ENCODE assay signal across 34 mouse cellular contexts in the genomic region with DNA sequence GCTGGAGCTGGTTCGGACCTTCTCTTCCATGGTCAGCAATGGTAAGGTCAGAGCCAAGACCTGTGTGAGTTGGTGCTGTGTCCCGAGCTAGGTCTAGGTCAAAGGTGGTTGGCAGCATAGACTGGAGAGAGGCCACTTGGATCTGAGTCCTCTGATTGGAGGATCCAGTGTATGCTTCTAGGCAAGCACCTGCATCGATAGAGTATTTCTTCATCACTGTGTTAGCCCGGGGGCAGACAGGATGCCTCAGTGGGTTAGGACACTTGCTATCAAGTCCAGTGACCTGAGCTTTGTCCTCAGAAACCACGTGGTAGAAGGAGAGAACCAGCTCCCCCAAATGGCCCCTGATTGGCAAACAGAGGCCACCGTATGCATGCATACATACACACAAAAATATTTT. TPM values are rescaled to one million over a fixed set of nuclear protein-coding genes. Genes with fewer than 3 reads are reported as not detected.
DNase-seq lines count a peak whose midpoint lies in the region; ATAC-seq and TF ChIP-seq lines count a peak whose summit lies in the region.
"Had no signal": no experiment of that assay in that cellular context is flagged by ENCODE, and none has a peak within 500 bp of the region (broad histone marks: within the 10 kb centered on the region; RNA-seq: fewer than 3 reads in every experiment).

No protein-coding gene starts in this region.

- no peak for TF ChIP-seq CTCF in liver, embryonic 14.5 days (IDR thresholded peaks at IDR 0.05; ENCODE audit: low read depth)
- TF ChIP-seq CTCF in liver, postnatal 0 days (IDR thresholded peaks at IDR 0.05; ENCODE audit: low read depth): no peak
- TF ChIP-seq CTCF in lung, postnatal 0 days (IDR thresholded peaks at IDR 0.05): no peak

- ATAC-seq in liver, embryonic 12.5 days: no peak
- no peak for ATAC-seq in liver, embryonic 11.5 days (replicated peaks; ENCODE audit: low FRiP score)
- peak; percentile 11; the same call in 1 of the 2 replicates for ATAC-seq in liver, embryonic 14.5 days (ENCODE audit: insufficient read depth)
- ATAC-seq in liver, postnatal 0 days: peak; percentile 96
- ATAC-seq in lung, postnatal 0 days: no peak
- ATAC-seq: forebrain, embryonic 13.5 days; forebrain, embryonic 16.5 days; hindbrain, embryonic 16.5 days; intestine, embryonic 15.5 days; Patski had no signal

- H3K4me3 ChIP-seq in liver, embryonic 12.5 days: no peak overlapping the region
- H3K4me3 ChIP-seq in liver, embryonic 11.5 days (ENCODE audit: low read depth, low read length): no peak overlapping the region
- no peak overlapping the region for H3K4me3 ChIP-seq in liver, embryonic 14.5 days (ENCODE audit: insufficient read depth in 1 of 2, low read depth in 2 of 2, low read length in 2 of 2)
- no peak overlapping the region for H3K4me3 ChIP-seq in liver, postnatal 0 days (ENCODE audit: low read depth, low read length)
- no peak overlapping the region for H3K4me3 ChIP-seq in lung, postnatal 0 days (ENCODE audit: low read depth, low read length)
- H3K4me3 ChIP-seq: embryonic facial prominence, embryonic 10.5 days; embryonic facial prominence, embryonic 13.5 days; erythroblast, embryonic 14.5 days; forebrain, embryonic 13.5 days; gastrocnemius, adult 2 months; heart, embryonic 12.5 days; heart, embryonic 15.5 days; hindbrain, embryonic 10.5 days; hindbrain, embryonic 13.5 days; intestine, embryonic 15.5 days had no signal

- peak overlapping the region; percentile 21 for H3K27ac ChIP-seq in liver, embryonic 12.5 days
- no peak overlapping the region for H3K27ac ChIP-seq in liver, embryonic 11.5 days (ENCODE audit: low read depth, low read length)
- H3K27ac ChIP-seq in liver, embryonic 14.5 days: no peak overlapping the region
- H3K27ac ChIP-seq in liver, postnatal 0 days (ENCODE audit: low read depth): peak overlapping the region; percentile 90
- H3K27ac ChIP-seq in lung, postnatal 0 days (ENCODE audit: low read length): no peak overlapping the region
- H3K27ac ChIP-seq: embryonic facial prominence, embryonic 10.5 days; embryonic facial prominence, embryonic 13.5 days; forebrain, embryonic 13.5 days; gastrocnemius, adult 2 months; heart, embryonic 15.5 days; hindbrain, embryonic 10.5 days; hindbrain, embryonic 13.5 days; intestine, embryonic 15.5 days had no signal

- H3K9ac ChIP-seq in liver, embryonic 12.5 days: no peak overlapping the region
- no peak overlapping the region for H3K9ac ChIP-seq in liver, embryonic 11.5 days (ENCODE audit: low read depth, low read length)
- no peak overlapping the region for H3K9ac ChIP-seq in liver, embryonic 14.5 days (replicated peaks)
- H3K9ac ChIP-seq in liver, postnatal 0 days (replicated peaks): no peak overlapping the region
- H3K9ac ChIP-seq in lung, postnatal 0 days (replicated peaks; ENCODE audit: low read depth): no peak overlapping the region
- H3K9ac ChIP-seq: embryonic facial prominence, embryonic 13.5 days; forebrain, embryonic 13.5 days; heart, embryonic 12.5 days; heart, embryonic 15.5 days; hindbrain, embryonic 13.5 days; intestine, embryonic 15.5 days had no signal

- H3K9me3 ChIP-seq in liver, embryonic 12.5 days (replicated peaks): no peaks in the 10 kb centered on the region
- no peaks in the 10 kb centered on the region for H3K9me3 ChIP-seq in liver, embryonic 11.5 days (ENCODE audit: control insufficient read depth, low read length)
- H3K9me3 ChIP-seq in liver, embryonic 14.5 days (ENCODE audit: control insufficient read depth, low read length): no peaks in the 10 kb centered on the region
- no peaks in the 10 kb centered on the region for H3K9me3 ChIP-seq in liver, postnatal 0 days (ENCODE audit: low read length)
- H3K9me3 ChIP-seq in lung, postnatal 0 days (ENCODE audit: low read length): no peaks in the 10 kb centered on the region
- H3K9me3 ChIP-seq: embryonic facial prominence, embryonic 10.5 days; embryonic facial prominence, embryonic 13.5 days; forebrain, embryonic 13.5 days; heart, embryonic 12.5 days; heart, embryonic 15.5 days; hindbrain, embryonic 10.5 days; hindbrain, embryonic 13.5 days; intestine, embryonic 15.5 days had no signal

- no peak for TF ChIP-seq EP300 in liver, embryonic 14.5 days (IDR thresholded peaks at IDR 0.05; ENCODE audit: low read depth)
- no peak for TF ChIP-seq EP300 in liver, postnatal 0 days (IDR thresholded peaks at IDR 0.05; ENCODE audit: low read depth)
- no peak for TF ChIP-seq EP300 in lung, postnatal 0 days (IDR thresholded peaks at IDR 0.05)

- H3K4me1 ChIP-seq in liver, embryonic 12.5 days: peaks cover 30% of the 10 kb centered on the region
- peaks cover 6% of the 10 kb centered on the region for H3K4me1 ChIP-seq in liver, embryonic 11.5 days (replicated peaks; ENCODE audit: control insufficient read depth, insufficient read depth, low read length)
- peaks cover 0 to 7% of the 10 kb centered on the region in 2 experiments; a peak in 3 of 4 replicates for H3K4me1 ChIP-seq in liver, embryonic 14.5 days (replicated peaks; ENCODE audit: control insufficient read depth in 2 of 2, insufficient read depth in 2 of 2, low read length in 1 of 2)
- H3K4me1 ChIP-seq in liver, postnatal 0 days (ENCODE audit: insufficient read depth): peaks cover 12% of the 10 kb centered on the region
- H3K4me1 ChIP-seq in lung, postnatal 0 days (ENCODE audit: insufficient read depth, low read depth, low read length): peaks cover 7% of the 10 kb centered on the region; the same call in 1 of the 2 replicates
- H3K4me1 ChIP-seq: intestine, embryonic 15.5 days had no signal

- H3K27me3 ChIP-seq in liver, embryonic 12.5 days (replicated peaks): peaks cover 21% of the 10 kb centered on the region
- peaks cover 15% of the 10 kb centered on the region for H3K27me3 ChIP-seq in liver, embryonic 11.5 days (replicated peaks; ENCODE audit: control insufficient read depth, insufficient read depth, low read length)
- no peaks in the 10 kb centered on the region for H3K27me3 ChIP-seq in liver, embryonic 14.5 days (ENCODE audit: control insufficient read depth, insufficient read depth, low read length)
- H3K27me3 ChIP-seq in liver, postnatal 0 days (ENCODE audit: insufficient read depth, low read length): no peaks in the 10 kb centered on the region
- no peaks in the 10 kb centered on the region for H3K27me3 ChIP-seq in lung, postnatal 0 days (replicated peaks; ENCODE audit: insufficient read depth, low read length)

- DNase-seq in adrenal gland, postnatal 10 days: peak; percentile 38
- no peak for DNase-seq in adrenal gland, postnatal 25 days
- DNase-seq in liver, embryonic 11.5 days (ENCODE audit: low spot score): no peak
- DNase-seq in liver, embryonic 14.5 days (ENCODE audit: low read depth in 3 of 3, low spot score in 3 of 3): no peak
- DNase-seq in liver, postnatal 0 days: peak; percentile 51
- DNase-seq in lung, postnatal 0 days (ENCODE audit: low spot score): no peak
- DNase-seq in natural killer cell, adult 2 months (ENCODE audit: low spot score in 2 of 2): no peak
- DNase-seq: B cell, adult 2 months; cerebellum, adult 11-12 months; cerebellum, adult 8-10 months; cerebellum, postnatal 10 days; cerebellum, postnatal 36 days; embryo, embryonic 11 days; gastrocnemius, adult 2 months; gastrocnemius, postnatal 14 days; heart, adult 18-20 months; heart, postnatal 10 days; heart, postnatal 36 days had no signal

- peaks cover 80% of the 10 kb centered on the region for H3K36me3 ChIP-seq in liver, embryonic 12.5 days
- peaks cover 4% of the 10 kb centered on the region; the same call in 1 of the 2 replicates for H3K36me3 ChIP-seq in liver, embryonic 11.5 days (ENCODE audit: control insufficient read depth, insufficient read depth, low read length)
- H3K36me3 ChIP-seq in liver, embryonic 14.5 days (replicated peaks; ENCODE audit: control insufficient read depth, insufficient read depth, low read depth): peaks cover 38% of the 10 kb centered on the region
- peaks cover 42% of the 10 kb centered on the region for H3K36me3 ChIP-seq in liver, postnatal 0 days (replicated peaks; ENCODE audit: insufficient read depth, low read length)
- no peaks in the 10 kb centered on the region for H3K36me3 ChIP-seq in lung, postnatal 0 days (ENCODE audit: insufficient read depth, low read length)
- H3K36me3 ChIP-seq: embryonic facial prominence, embryonic 10.5 days; embryonic facial prominence, embryonic 13.5 days; heart, embryonic 12.5 days; heart, embryonic 15.5 days; hindbrain, embryonic 10.5 days; intestine, embryonic 15.5 days had no signal

- no peak overlapping the region for H3K4me2 ChIP-seq in liver, embryonic 12.5 days
- no peak overlapping the region for H3K4me2 ChIP-seq in liver, embryonic 11.5 days
- no peak overlapping the region for H3K4me2 ChIP-seq in liver, embryonic 14.5 days (ENCODE audit: low read depth)
- H3K4me2 ChIP-seq in liver, postnatal 0 days (ENCODE audit: low read depth, low read length): no peak overlapping the region
- no peak overlapping the region for H3K4me2 ChIP-seq in lung, postnatal 0 days (replicated peaks; ENCODE audit: low read depth, low read length)
- H3K4me2 ChIP-seq: embryonic facial prominence, embryonic 13.5 days; forebrain, embryonic 13.5 days; heart, embryonic 12.5 days; heart, embryonic 15.5 days; hindbrain, embryonic 13.5 days; intestine, embryonic 15.5 days had no signal

- WGBS in liver, embryonic 12.5 days (ENCODE audit: insufficient replicate concordance): 55% methylated on average over 6 of the region's 6 CpGs
- 57% methylated on average over 6 of the region's 6 CpGs for WGBS in liver, embryonic 11.5 days
- 58% methylated on average over 6 of the region's 6 CpGs for WGBS in liver, embryonic 14.5 days (ENCODE audit: insufficient replicate concordance)
- 37% methylated on average over 6 of the region's 6 CpGs for WGBS in liver, postnatal 0 days (ENCODE audit: insufficient replicate concordance)
- 74% methylated on average over 6 of the region's 6 CpGs for WGBS in lung, postnatal 0 days

RNA-seq across cellular contexts. Expression of a gene that starts 10.6 kb away (rescaled TPM):
- total RNA-seq in adrenal gland, postnatal 10 days (2021): 10 to 100 TPM; 18.8 to 42.1 TPM
- total RNA-seq in adrenal gland, postnatal 25 days (2021): 0.85 and 2.9 TPM in 2 replicates
- polyA plus RNA-seq in liver, embryonic 12.5 days (2016; fragmentation: Nextera tagmentation; extraction: Ambion mirVana): 51.0 and 53.9 TPM in 2 replicates
- 60.5 and 65.4 TPM in 2 replicates for polyA plus RNA-seq in liver, embryonic 11.5 days (2014; fragmentation: Nextera tagmentation; extraction: Ambion mirVana)
- polyA plus RNA-seq in liver, embryonic 14.5 days (2012; rRNA removed): 45.7 and 49.5 TPM in 2 replicates
- polyA plus RNA-seq in liver, embryonic 14.5 days (2014; fragmentation: Nextera tagmentation; extraction: Ambion mirVana): 37.6 and 41.1 TPM in 2 replicates
- 148 and 157 TPM in 2 replicates for polyA plus RNA-seq in liver, postnatal 0 days (2015; fragmentation: Nextera tagmentation; extraction: Ambion mirVana)
- 0.33 and 0.87 TPM in 2 replicates for polyA plus RNA-seq in lung, postnatal 0 days (2015; fragmentation: Nextera tagmentation; extraction: Ambion mirVana)
- total RNA-seq: gastrocnemius, adult 2 months; heart, adult 18-20 months; heart, postnatal 10 days; heart, postnatal 36 days had no signal
- polyA plus RNA-seq: Patski had no signal

RNA-seq across cellular contexts. Expression of a gene that starts 20.6 kb away (rescaled TPM):
- 10 to 100 TPM; 43.3 to 47.4 TPM for total RNA-seq in adrenal gland, postnatal 10 days (2021)
- 54.1 and 59.1 TPM in 2 replicates for total RNA-seq in adrenal gland, postnatal 25 days (2021)
- 45.5 and 48.4 TPM in 2 replicates for polyA plus RNA-seq in liver, embryonic 12.5 days (2016; fragmentation: Nextera tagmentation; extraction: Ambion mirVana)
- polyA plus RNA-seq in liver, embryonic 11.5 days (2014; fragmentation: Nextera tagmentation; extraction: Ambion mirVana): 58.5 and 59.7 TPM in 2 replicates
- 34.9 and 45.5 TPM in 2 replicates for polyA plus RNA-seq in liver, embryonic 14.5 days (2012; rRNA removed)
- polyA plus RNA-seq in liver, embryonic 14.5 days (2014; fragmentation: Nextera tagmentation; extraction: Ambion mirVana): 33.8 and 38.4 TPM in 2 replicates
- 26.2 and 28.3 TPM in 2 replicates for polyA plus RNA-seq in liver, postnatal 0 days (2015; fragmentation: Nextera tagmentation; extraction: Ambion mirVana)
- 32.1 and 33.7 TPM in 2 replicates for polyA plus RNA-seq in lung, postnatal 0 days (2015; fragmentation: Nextera tagmentation; extraction: Ambion mirVana)

RNA-seq across cellular contexts. Expression of a gene that starts 26.9 kb away (rescaled TPM):
- 1 to 10 TPM; 3.2 to 4.6 TPM for total RNA-seq in adrenal gland, postnatal 10 days (2021)
- 2.7 and 6.4 TPM in 2 replicates for total RNA-seq in adrenal gland, postnatal 25 days (2021)
- not detected in 2 replicates for polyA plus RNA-seq in liver, embryonic 12.5 days (2016; fragmentation: Nextera tagmentation; extraction: Ambion mirVana)
- 0.70 and 0.79 TPM in 2 replicates for polyA plus RNA-seq in liver, embryonic 11.5 days (2014; fragmentation: Nextera tagmentation; extraction: Ambion mirVana)
- polyA plus RNA-seq in liver, embryonic 14.5 days (2012; rRNA removed): 0.15 TPM in 1 of 2 replicates, not detected in the other
- not detected in 2 replicates for polyA plus RNA-seq in liver, embryonic 14.5 days (2014; fragmentation: Nextera tagmentation; extraction: Ambion mirVana)
- polyA plus RNA-seq in liver, postnatal 0 days (2015; fragmentation: Nextera tagmentation; extraction: Ambion mirVana): not detected in 2 replicates
- 0.15 TPM in 1 of 2 replicates, not detected in the other for polyA plus RNA-seq in lung, postnatal 0 days (2015; fragmentation: Nextera tagmentation; extraction: Ambion mirVana)
- total RNA-seq: CH12.LX; gastrocnemius, adult 2 months; gastrocnemius, postnatal 14 days; gastrocnemius, postnatal 4 days; heart, adult 18-20 months; heart, postnatal 10 days; heart, postnatal 36 days had no signal
- polyA plus RNA-seq: erythroblast, embryonic 14.5 days; G1E; Patski had no signal

RNA-seq across cellular contexts. Expression of a gene that starts 33.3 kb away (rescaled TPM):
- 100 to 1,000 TPM; 347 to 368 TPM for total RNA-seq in adrenal gland, postnatal 10 days (2021)
- 931 and 937 TPM in 2 replicates for total RNA-seq in adrenal gland, postnatal 25 days (2021)
- polyA plus RNA-seq in liver, embryonic 12.5 days (2016; fragmentation: Nextera tagmentation; extraction: Ambion mirVana): 21.1 and 22.1 TPM in 2 replicates
- polyA plus RNA-seq in liver, embryonic 11.5 days (2014; fragmentation: Nextera tagmentation; extraction: Ambion mirVana): 43.9 and 49.2 TPM in 2 replicates
- 11.7 and 12.2 TPM in 2 replicates for polyA plus RNA-seq in liver, embryonic 14.5 days (2012; rRNA removed)
- 11.6 and 12.8 TPM in 2 replicates for polyA plus RNA-seq in liver, embryonic 14.5 days (2014; fragmentation: Nextera tagmentation; extraction: Ambion mirVana)
- 12.9 and 14.7 TPM in 2 replicates for polyA plus RNA-seq in liver, postnatal 0 days (2015; fragmentation: Nextera tagmentation; extraction: Ambion mirVana)
- 86.6 and 101 TPM in 2 replicates for polyA plus RNA-seq in lung, postnatal 0 days (2015; fragmentation: Nextera tagmentation; extraction: Ambion mirVana)

RNA-seq across cellular contexts. Expression of a gene that starts 46.9 kb away (rescaled TPM):
- total RNA-seq in adrenal gland, postnatal 10 days (2021): 100 to 1,000 TPM; 592 to 682 TPM
- 580 and 681 TPM in 2 replicates for total RNA-seq in adrenal gland, postnatal 25 days (2021)
- polyA plus RNA-seq in liver, embryonic 12.5 days (2016; fragmentation: Nextera tagmentation; extraction: Ambion mirVana): 215 and 221 TPM in 2 replicates
- polyA plus RNA-seq in liver, embryonic 11.5 days (2014; fragmentation: Nextera tagmentation; extraction: Ambion mirVana): 306 and 319 TPM in 2 replicates
- polyA plus RNA-seq in liver, embryonic 14.5 days (2012; rRNA removed): 211 and 215 TPM in 2 replicates
- polyA plus RNA-seq in liver, embryonic 14.5 days (2014; fragmentation: Nextera tagmentation; extraction: Ambion mirVana): 151 and 157 TPM in 2 replicates
- polyA plus RNA-seq in liver, postnatal 0 days (2015; fragmentation: Nextera tagmentation; extraction: Ambion mirVana): 165 and 177 TPM in 2 replicates
- polyA plus RNA-seq in lung, postnatal 0 days (2015; fragmentation: Nextera tagmentation; extraction: Ambion mirVana): 507 and 513 TPM in 2 replicates

Comparison
In these comparisons a context has a peak if more than half of its experiments do, and no peak if none do; other contexts are left out.
1. DNase-seq: peak in adrenal gland, postnatal 10 days (single experiment) and liver, postnatal 0 days (single experiment); none in adrenal gland, postnatal 25 days (single experiment), liver, embryonic 11.5 days (single experiment), liver, embryonic 14.5 days (0 of 3), lung, postnatal 0 days (single experiment) and natural killer cell, adult 2 months (0 of 2).
2. ATAC-seq: peak in liver, embryonic 14.5 days (single experiment) and liver, postnatal 0 days (single experiment); none in liver, embryonic 12.5 days (single experiment), liver, embryonic 11.5 days (single experiment) and lung, postnatal 0 days (single experiment).
3. H3K27ac ChIP-seq: peak in liver, embryonic 12.5 days (single experiment) and liver, postnatal 0 days (single experiment); none in liver, embryonic 11.5 days (single experiment), liver, embryonic 14.5 days (single experiment) and lung, postnatal 0 days (single experiment).
4. RNA of a gene that starts 10.6 kb away (polyA plus RNA-seq): 148 to 157 TPM in liver, postnatal 0 days, 60.5 to 65.4 TPM in liver, embryonic 11.5 days, 51.0 to 53.9 TPM in liver, embryonic 12.5 days and 37.6 to 49.5 TPM in liver, embryonic 14.5 days; 0.33 to 0.87 TPM in lung, postnatal 0 days; every median in the first group is over 10 times any median in the second.